Mouse (Mus musculus) CH12.LX (cell line): ENCODE data around the gene Fgf22.

Experiments
- CTCF ChIP-seq, 2 experiments: IDR thresholded peaks in 1 of 2; conservative IDR thresholded peaks in 1 of 2; 2 replicates each; pipeline ENCODE4 v1.5.1; 2011 to 2012; ENCODE audit warnings: low read depth in 2 of 2, low read length in 2 of 2, improper control_type of control experiment in 1 of 2, inconsistent platforms in 1 of 2, mild to moderate bottlenecking in 1 of 2, moderate library complexity in 1 of 2
- EP300 ChIP-seq: IDR thresholded peaks from 2 replicates; pipeline ENCODE4 v1.6.1; 2011; ENCODE audit warnings: low read length, improper control_type of control experiment
- GABPA ChIP-seq: IDR thresholded peaks from 2 replicates; pipeline ENCODE4 v1.6.1; 2012; ENCODE audit warnings: low read depth, low read length, improper control_type of control experiment, inconsistent platforms; ENCODE audit not compliant: insufficient replicate concordance
- HCFC1 ChIP-seq: IDR thresholded peaks from 2 replicates; pipeline ENCODE4 v1.6.1; 2012; ENCODE audit warnings: low read depth, mild to moderate bottlenecking, inconsistent platforms, low read length, improper control_type of control experiment
- MAX ChIP-seq: IDR thresholded peaks from 2 replicates; pipeline ENCODE4 v1.6.1; 2011; ENCODE audit warnings: low read length, improper control_type of control experiment
- NELFE ChIP-seq: IDR thresholded peaks from 2 replicates; pipeline ENCODE4 v1.6.1; 2011; ENCODE audit warnings: low read depth, low read length, improper control_type of control experiment
- POLR2A ChIP-seq: IDR thresholded peaks from 2 replicates; pipeline ENCODE4 v1.6.1; 2011; ENCODE audit warnings: low read depth, mild to moderate bottlenecking, improper control_type of control experiment, low read length
- POLR2AphosphoS2 ChIP-seq: IDR thresholded peaks from 2 replicates; pipeline ENCODE4 v1.6.1; 2011; ENCODE audit warnings: low read depth, low read length, improper control_type of control experiment
- SIN3A ChIP-seq: IDR thresholded peaks from 2 replicates; pipeline ENCODE4 v1.6.1; 2012; ENCODE audit warnings: low read length, improper control_type of control experiment, inconsistent platforms
- SMC3 ChIP-seq: IDR thresholded peaks from 2 replicates; pipeline ENCODE4 v1.6.1; 2011; ENCODE audit warnings: low read depth, low read length, improper control_type of control experiment
- TBP ChIP-seq: conservative IDR thresholded peaks from 2 replicates; pipeline ENCODE4 v1.6.1; 2011; ENCODE audit warnings: low read depth, low read length, improper control_type of control experiment
- USF1 ChIP-seq: IDR thresholded peaks from 2 replicates; pipeline ENCODE4 v1.6.1; 2014; ENCODE audit warnings: low read depth, mild to moderate bottlenecking, inconsistent platforms, low read length, improper control_type of control experiment

- TF ChIP-seq POLR2A (no peak), USF1 (no peak), CTCF (conservative IDR thresholded peaks at IDR 0.05 in 1 of 2, IDR thresholded peaks at IDR 0.05 in 1 of 2; ENCODE audit: low read depth in 2 of 2, low read length in 2 of 2) (no peak), EP300 (no peak), NELFE (no peak), SMC3 (no peak), MAX (no peak), SIN3A (no peak), GABPA (no peak), HCFC1 (no peak), POLR2AphosphoS2 (no peak), TBP (no peak)
Measured at GRCm38 (mm10) chr10:79806972-79807371, 52.1 kb downstream of the Fgf22 start.
